Mouse (Mus musculus) right cerebral cortex, postnatal 10 days (tissue): ENCODE measurements around the gene Rbm25.
A peak's percentile ranks its signal among the peaks of the same experiment; 100 is the strongest.
"Not testable (repeated sequence)": the region's sequence is repeated elsewhere in the genome, so short reads cannot be mapped to it uniquely, and the experiment has no call there.

Source experiments
- DNase-seq, 2 experiments: peaks; one replicate each; pipeline ENCODE4 v3.0.0; 2021; ENCODE audit warnings: low spot score in 2 of 2

Gene Rbm25

DNA sequence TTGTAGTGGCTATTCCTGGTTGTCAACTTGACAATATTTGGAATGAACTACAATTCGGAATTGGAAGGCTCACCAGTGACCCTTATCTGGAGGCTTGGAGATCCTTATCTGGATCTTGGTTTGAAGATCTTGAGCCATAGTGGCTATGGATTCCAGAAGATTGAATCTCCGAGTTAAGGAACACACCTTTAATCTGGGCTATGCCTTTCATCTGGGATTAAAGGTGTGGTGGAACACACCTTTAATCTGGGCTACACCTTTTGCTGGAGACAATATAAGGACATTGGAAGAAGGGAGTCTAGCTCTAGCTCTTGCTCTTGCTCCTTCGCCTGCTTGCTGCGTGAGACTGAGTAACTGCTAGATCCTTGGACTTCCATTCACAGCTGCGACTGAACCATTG, at the start of gene Rbm25:
Gene Rbm25 (plus strand): TSS at position 301 of the 400 bp plus-strand sequence.
- DNase-seq = not testable (repeated sequence)

DNA sequence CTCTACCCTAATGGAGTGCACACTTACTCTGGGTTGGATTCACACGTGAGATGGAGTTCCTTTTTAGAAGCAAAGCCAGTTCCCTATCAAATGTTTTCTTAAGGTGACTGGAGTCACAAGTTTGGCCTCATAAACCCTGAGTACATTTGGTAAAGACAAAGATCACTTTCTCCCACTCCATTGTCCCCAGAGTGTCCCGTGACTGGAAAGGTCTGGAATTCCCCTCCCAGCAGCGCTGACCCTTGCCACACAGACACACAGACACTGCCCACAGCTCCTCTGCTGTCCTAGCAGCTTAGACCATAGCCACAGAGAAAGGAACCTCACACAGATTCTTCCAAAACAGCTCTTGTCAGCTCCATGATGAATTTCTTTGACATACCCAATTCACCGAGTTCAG, 48.9 kb upstream of the Rbm25 start:
- DNase-seq = no peak

DNA sequence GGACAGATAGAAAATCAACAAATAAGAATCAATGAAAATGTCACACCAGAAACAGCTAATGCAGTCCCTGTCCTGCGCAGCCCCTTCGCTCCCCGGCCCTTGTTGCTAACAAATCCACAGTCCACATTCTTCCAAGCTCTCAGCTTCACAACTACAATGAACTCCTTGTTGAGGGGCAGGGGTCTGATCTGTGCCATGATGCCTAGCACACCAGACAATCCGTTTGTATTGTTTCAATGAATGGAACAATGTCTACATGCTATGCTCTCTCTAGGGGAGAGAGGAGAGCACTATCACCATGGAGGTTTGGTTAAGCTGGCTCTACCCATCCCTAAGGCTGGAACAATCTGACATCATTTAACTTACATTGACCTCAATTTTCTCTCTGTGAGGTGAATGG, 48.3 kb upstream of the Rbm25 start:
- no peak for DNase-seq

DNA sequence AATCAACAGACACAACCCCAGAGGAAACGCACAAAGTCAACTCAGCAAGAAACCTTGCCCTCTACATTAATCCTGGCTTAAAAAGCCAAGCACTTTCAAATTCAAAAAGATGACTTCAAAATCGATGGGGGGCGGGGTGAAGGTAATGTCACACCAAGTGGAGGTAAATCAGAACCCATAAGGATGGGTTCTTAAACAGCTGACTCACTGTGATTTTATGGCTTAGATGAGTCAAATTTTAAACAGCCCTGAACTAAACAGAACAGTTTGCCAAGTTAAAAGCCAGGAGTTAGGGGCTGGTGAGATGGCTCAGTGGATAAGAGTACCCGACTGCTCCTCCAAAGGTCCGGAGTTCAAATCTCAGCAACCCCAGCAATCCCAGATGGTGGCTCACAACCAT, 44.4 kb upstream of the Rbm25 start:
- no peak for DNase-seq

DNA sequence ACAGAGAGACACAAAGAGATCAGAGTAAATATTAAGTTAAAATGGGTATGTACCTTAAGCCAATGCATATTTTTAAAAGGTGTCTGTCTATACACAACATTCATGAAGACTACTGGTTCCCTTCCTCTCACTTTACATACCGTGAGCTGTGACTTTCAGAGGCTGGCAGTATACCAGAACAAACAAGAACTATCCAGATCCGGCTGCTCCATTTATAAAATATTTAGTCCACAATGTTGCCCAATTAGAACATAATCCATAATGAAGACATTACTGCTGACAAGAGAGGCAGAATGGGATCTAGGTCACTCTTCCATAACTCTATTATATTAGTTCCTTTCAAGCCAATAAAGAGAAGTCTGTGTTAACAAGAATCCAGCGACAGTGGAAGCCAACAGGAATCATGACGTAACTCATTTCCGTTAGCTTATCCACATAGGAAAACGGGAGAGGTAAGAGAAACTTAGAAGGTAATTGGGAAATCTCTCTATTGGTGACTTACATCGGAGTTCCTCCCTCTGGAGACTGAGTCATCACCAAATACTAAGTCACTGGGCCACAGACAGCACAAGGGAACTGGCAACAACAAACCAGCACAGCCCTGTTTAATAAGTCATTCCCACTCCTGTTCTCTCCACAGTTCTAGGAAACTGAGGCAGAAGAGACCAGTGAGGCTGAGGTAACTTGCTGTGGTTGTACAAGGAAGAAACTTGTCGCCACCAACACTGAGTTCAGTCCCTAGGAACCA, 39.1 kb upstream of the Rbm25 start:
- no peak for DNase-seq

DNA sequence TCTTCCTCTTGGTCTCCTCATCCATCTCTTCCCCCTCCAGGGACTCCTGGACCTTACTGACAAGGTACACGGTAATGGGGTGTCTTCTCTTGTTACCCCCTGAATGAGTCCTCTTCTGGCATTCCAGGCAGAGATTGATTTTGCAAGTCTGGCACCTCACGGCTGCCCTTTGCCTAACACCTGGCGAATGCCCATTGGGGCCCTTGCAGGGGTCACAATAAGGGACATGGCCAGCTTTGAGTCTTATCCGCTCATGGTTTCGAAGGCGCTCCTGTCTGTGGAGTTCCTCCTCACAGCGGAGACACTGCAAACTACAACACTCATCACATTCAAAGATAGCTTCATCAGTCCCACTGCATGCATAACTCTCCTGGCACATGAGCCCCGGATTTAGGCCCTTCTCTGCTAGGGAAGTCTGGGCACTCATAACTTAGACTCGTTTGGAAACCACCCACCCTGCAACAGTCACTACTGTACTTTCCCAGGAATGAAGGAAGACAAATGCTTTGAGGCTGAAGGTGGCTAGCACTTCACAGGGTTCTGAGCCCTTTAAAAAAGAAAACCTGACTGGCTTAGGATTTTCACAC, 36.5 kb upstream of the Rbm25 start:
- DNase-seq = peak; percentile 30 to 43

DNA sequence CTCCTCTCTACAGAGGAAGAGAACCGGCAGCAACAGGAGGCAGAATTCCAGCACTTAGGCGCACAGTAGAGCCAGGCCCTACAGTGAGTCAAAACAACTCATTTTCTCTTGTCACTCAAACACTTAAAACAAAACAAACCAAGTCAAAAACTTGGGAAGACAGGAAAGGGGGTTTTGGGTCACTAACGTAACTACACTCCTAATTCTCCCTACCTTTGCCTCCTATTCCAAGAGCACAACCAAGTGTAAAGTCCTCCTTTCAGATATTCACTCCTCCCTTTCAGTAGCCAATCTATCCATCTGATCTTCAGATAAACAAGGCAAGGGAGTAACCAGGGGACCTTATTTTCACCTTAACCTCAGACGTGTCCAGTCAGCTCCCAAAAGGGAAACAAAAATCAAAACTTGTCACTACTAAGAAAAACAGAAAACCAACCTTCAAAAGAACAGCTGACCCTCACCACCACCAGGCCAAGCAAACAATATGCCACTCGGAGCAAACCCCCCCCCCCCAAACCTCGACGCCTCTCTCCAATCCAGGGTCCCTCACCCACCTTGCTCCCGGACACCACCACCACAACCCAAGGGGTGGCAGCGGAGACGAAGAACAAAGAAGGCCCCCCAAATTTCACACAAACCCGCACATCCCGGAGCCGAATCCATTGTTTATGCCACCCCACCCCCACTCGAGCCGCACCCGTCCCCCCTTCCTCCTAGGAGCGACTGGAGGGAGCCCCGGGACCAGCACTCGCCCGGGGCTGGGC, 34.7 kb upstream of the Rbm25 start:
- DNase-seq = no peak

DNA sequence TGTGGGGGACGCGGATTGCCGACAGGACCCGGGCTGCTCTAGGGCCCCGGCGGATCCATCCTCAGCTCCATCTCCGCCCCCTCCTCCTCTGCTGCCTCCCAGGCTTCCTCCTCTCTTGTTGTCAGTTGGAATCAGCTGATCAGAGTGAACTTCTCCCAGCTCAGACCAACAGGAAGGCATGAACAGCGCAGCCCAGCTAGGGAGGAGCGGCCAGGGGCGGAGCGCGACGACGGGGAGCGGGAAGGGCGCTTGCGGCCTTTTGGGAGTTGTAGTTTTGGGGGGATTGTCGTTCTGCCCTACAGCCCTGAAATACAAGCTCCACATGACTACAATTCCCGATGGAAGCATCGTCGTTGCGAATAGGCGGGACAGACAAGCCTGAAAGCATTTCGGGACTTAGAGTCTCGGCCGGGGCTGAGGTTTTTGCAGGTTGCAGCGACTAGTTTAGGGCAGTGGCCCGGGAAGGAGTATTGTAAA, 34.0 kb upstream of the Rbm25 start, which contains the start of gene Zfyve1:
Gene Zfyve1 (minus strand): TSS at position 198 of the 477 bp plus-strand sequence.
- peak; percentile 97 to 98 for DNase-seq

DNA sequence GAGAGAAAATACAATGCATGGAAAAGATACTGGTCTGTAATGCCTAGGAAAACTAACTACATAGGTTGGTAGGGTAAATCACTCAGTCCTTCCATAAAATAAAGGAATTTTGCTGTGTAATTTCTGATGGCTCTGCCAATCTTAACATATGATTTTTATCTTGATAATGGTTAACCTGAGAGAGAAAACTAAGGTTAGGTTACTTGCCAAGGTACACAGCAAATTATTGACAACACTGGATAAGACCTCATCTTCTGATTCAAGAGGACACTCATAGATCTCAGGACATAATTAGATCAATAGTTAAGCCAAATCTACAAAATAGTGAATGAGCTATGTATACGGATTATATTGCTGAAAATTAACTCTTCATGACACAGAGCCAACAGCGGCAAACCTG, 33.2 kb upstream of the Rbm25 start:
- DNase-seq = no peak

DNA sequence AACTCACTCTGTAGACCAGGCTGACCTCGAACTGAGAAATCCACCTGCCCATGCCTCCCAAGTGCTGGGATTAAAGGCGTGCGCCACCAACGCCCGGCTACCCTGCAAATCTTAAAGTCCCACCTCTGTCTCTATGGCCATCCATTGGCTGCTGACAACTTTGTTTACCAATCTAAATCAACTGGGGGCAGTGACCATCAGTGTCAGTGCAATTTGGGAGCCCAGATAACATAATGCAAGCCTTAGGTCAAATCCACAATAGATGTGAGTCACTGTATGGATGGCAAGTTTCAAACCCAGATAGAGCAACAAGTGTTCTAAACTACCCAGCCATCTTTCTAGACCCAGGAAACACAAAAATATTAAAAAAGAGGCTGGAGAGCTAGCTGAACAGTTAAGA, 28.8 kb upstream of the Rbm25 start:
- DNase-seq = no peak

DNA sequence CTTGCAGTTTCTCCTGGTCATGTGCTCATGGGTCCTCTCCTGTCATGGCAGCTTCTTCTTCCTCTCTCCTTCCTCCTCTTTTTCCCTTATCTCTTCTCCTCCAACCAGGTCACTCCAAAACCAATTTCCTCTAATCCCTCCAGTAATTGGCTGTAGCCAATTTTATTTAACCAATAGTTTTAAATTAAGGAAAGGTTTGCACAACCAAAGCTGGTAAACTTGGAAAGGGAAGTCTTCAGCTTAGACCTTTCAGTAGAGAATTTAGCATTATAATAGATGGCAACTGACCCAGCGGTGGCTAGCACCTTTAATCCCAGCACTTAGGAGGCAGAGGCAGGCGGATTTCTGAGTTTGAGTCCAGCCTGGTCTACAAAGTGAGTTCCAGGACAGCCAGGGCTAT, 24.6 kb upstream of the Rbm25 start:
- DNase-seq = not testable (repeated sequence)

DNA sequence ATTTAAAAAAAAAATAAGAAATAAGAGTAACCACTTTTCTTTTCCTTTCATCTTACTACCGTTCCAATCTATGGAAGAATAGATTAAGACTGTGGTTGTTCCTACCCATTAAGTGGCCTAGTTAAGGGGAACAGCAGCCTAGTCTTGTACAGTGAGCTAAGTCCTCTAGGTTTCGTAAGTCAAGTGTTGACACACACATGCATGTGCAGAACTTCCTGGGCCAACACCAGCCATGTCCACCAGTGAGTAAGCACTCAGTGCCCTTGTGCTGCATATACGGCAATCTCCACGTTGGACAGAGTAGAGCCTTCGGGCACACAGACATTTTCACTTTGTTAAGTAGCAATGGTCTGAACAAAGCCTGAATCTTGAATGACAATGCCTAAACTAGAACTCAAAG, 13.8 kb upstream of the Rbm25 start:
- no peak for DNase-seq

DNA sequence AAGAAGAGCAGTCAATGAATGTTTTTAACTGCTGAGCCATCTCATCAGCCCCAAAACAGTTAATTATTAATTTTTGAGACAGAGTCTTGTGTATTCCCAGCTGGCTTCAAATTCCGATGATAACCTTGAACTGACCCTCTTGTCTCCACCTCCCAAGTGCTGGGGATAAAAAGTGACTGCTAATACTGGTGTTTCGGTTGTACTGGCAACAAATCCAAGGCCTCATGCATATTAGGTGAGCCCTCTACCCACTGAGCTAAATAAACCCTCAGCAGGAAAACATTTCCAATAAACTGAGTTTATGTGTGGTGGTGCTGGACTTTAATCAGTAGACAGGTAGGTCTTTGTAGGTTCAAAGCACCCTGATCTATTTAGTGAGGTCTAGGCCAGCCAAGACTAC, 12.1 kb upstream of the Rbm25 start:
- DNase-seq = no peak

DNA sequence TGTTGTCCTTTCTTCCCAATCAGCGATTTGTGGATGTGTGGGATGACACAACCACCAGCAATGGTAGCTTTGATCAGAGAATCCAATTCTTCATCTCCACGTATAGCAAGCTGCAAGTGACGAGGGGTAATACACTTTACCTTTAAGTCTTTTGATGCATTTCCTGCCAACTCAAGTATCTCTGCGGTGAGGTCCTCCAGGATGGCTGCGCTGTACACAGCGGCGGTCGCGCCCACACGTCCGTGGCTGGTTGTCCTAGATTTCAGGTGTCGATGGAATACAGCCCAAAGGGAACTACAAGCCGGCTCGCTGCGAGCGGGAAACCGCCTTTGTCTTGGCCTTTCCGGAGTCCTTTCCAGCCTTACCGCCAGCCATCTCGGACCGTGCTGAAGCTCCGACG, 10.3 kb upstream of the Rbm25 start:
- not testable (repeated sequence) for DNase-seq

DNA sequence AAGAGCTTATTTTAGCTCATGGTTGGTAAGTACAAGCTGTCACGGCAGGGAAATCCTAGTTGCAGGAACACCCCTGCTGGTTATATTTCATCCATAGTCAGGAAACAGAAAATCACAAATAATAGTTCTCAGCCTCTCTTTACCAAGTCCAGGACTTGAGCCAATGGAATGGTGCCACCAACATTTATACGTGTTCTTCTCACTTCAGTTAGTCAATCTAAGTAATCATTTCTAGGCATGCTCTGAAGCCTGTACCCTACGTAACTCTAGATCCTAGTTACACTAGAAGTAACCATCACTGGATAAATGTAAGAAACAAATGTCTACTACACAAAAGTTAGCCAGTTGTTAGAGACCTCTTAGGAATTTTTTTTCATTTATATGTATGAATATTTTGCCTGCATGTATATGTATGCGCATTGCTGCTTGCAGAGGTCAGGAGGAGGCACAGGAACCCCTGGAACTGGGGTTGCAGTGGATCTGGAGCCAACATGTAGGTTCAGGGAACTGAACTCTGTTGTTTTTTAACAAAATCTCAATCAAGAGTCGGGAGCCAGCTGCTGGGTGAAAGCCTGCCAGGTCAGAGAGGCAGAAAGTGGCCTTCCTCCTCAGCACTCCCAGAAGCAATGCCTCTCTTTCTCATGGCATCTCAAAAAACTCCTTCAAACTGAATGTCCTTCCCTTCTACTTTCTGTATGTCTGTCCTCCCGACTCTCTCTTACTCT, 8.8 kb upstream of the Rbm25 start:
- DNase-seq = no peak

DNA sequence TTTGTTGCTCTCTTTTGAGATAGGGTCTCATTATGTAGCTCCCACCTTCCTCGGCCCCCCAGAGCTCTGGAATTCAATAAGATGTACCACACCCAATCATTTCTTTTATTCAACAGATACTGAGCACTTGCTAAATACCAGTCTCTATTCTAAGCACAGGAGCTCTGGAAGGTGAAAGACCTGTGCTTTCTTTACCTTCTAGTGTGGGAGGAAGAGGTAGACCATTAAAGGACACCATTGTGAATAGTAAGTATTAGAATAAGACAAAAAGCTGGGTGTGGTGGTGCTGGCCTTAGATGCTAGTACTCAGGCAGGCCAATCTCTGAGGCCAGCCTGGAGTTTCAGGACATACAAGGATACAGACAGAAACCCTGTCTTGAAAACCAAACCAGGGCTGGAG, 6.7 kb upstream of the Rbm25 start:
- no peak for DNase-seq

DNA sequence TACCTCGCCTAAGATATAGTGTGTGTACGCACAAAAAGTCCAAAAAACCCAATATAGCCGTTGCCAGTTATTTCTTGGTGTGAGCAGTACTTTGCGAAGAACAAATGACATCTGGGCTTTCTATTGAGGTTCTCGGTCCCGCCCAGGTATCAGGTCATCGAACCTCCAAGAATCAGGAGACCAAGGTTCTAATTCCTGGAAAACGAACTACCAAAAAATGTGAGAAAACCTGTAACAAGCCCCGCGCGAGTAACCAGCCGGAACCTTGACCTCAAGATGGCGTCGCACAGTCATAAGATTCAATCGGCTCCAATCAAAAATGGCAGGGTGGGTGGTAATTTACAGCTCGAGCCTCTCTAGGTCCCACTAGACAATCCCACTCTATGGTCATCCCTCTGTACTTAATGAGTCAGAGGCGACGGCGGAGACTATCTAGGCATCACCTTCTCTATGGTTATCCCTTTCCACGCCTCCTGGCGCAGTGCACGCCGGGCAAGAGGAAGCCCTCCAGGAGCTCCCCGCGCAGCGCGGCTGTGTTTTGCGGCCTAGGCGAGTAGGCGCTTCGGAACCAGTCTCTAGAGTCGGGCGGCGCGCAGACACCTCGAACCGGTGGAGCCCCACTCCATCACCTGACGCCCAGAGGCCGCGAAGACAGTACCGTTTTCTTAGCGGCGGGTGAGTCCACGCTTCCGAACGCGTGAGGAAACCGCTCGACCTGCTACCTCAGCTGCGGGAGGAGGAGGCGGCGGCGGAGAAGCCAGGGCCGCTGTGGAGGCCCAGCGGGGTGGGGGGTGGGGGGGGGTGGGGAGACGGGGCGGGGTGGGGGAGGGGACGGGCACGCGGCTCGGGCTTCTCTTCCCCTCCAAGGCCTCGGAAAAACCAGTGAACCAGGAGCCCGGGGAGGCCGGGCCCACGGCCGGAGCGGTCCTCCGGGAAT, 975 bp downstream of the Rbm25 start:
- DNase-seq = peak; percentile 97 to 99

DNA sequence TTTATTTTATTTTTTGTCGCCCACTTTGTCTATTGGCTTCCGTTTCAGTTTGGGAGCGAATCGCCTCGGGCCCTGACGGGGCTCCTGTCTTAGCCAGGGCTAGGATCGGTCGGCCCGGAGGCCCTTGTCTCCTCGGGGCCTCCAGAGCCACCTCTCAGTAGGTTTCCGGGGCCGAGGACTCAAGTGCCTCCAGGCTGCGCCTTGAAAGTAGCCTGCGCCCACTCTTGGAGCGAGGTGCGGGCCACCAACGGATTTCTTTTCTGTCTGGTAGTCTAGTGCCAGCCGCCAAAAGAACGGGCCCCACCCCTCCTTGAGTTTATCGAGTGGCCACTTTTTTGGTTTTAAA, 1.6 kb downstream of the Rbm25 start:
- DNase-seq = peak; percentile 52 to 67

DNA sequence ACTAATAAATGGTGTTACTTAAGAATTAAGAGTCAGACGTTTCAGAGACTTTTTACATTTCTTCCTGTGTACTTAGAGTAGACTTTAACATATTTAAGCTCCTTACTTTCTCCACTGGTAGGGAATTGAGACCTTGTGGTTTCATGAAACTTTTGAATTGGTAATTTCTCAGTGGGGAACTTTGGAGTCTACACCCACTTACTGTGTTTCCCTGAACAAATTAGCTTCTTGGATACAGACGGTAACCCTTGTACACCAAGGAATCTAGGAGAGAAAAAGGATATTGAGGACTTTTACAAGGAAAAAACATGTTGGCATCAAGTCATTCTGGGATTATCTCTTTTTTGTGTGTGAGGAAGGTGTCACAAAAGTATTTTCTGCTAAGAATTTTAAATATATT, 2.8 kb downstream of the Rbm25 start:
- DNase-seq = no peak

DNA sequence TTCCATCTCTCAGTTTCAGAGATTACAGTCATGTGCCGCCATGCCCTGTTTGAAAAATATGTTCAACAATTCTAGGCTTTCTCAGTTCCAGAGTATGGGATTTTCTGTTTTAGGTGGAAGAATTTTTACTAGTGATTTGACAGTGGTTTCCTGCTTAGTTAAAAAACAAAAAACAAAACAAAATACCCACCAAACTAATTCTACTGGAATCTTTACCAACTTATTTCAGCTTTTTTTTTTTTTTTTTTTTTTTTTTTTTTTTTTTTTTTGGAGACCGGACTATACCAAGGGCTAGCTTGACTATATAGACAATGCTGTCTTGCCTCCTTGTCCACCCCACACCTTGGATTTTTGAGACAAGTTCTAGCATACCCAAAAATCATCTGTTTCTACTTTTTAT, 10.2 kb downstream of the Rbm25 start:
- DNase-seq = no peak

DNA sequence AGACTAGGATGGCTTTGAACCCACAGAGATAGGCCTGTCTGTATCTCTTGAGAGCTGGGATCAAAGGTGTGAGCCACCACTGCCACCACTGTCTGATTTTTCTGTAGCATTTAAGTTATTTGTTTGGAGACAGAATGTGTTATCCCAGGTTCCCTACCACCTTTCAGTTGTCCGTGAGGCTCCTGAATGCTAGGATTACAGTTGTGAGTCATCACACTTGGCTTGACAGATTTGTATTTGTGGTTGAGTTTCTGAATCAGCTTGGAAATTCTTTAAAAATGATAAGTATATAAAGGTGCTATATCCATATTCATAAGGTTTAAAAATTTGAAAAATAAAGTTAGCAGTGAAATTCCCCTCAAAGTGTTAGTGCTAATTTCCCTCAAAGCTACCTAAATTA, 12.1 kb downstream of the Rbm25 start:
- no peak for DNase-seq
